Mouse (Mus musculus): ENCODE measurements around the gene Rhpn2.

DNA sequence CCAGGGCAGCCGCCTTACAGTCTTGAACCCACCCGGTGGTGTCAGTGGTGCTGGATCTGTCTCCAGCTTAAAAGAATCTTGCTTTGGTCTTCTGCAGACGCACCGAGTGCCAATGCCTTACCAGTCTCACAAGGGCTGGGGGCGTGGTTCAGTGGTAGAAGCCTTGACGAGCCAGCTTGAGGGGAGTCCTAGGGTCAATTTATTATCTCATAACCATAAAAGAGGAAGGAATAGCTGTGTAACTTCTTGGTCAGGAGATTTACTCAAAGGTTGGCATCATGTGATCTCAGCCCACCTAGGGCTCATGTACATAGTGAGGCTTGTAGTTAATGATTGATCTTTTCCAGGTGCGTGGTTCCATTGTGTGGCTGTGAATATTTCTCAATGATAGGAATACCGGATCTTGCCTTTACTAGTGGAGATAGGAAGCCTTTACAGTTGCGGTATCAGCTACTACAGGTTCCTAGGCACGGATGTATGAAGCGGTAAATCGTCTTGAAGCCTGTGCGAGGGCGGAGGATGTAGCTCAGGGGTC, 38.6 kb downstream of the Rhpn2 start:
- TF ChIP-seq CTCF (conservative IDR thresholded peaks at IDR 0.05; ENCODE audit: insufficient read depth, insufficient read length, low read depth, low read length), result no peak
- TF ChIP-seq POLR2A (IDR thresholded peaks at IDR 0.05; ENCODE audit: low read depth, low read length), result no peak

Measured in kidney, adult 2 months (tissue).